ENCODE assay signal across 9 mouse cellular contexts in genomic region chr5:100322081-100322480, GRCm38 (mm10).
A peak's percentile ranks its signal among the peaks of the same experiment; 100 is the strongest.
DNase-seq lines count a peak whose midpoint lies in the region; ATAC-seq and TF ChIP-seq lines count a peak whose summit lies in the region.
"Had no signal": no experiment of that assay in that cellular context is flagged by ENCODE, and none has a peak within 500 bp of the region (broad histone marks: within the 10 kb centered on the region; RNA-seq: fewer than 3 reads in every experiment).

No protein-coding gene starts in this region.

- no peak for TF ChIP-seq POLR2A in cerebellum, adult 2 months (IDR thresholded peaks at IDR 0.05; ENCODE audit: borderline replicate concordance, insufficient read depth, low read length)

- H3K4me3 ChIP-seq in cerebellum, adult 2 months (replicated peaks; ENCODE audit: insufficient read depth, low read depth, low read length), result no peak overlapping the region
- no peak overlapping the region for H3K4me3 ChIP-seq in hindbrain, embryonic 11.5 days (ENCODE audit: low read depth, low read length)
- H3K4me3 ChIP-seq: myocyte had no signal

- no peak overlapping the region for H3K9ac ChIP-seq in hindbrain, embryonic 11.5 days (ENCODE audit: low read depth, low read length)

- ATAC-seq in frontal cortex, adult (ENCODE audit: low TSS enrichment), result peak; percentile 97
- ATAC-seq in hindbrain, embryonic 11.5 days (ENCODE audit: low FRiP score), result peak; percentile 59; the same call in 1 of the 2 replicates

- TF ChIP-seq CTCF in cerebellum, adult 2 months (IDR thresholded peaks at IDR 0.05; ENCODE audit: borderline replicate concordance, insufficient read depth, low read depth, low read length), result peak; percentile 98

- WGBS in cerebellum, adult 2 months, result 1% methylated on average over 11 of the region's 11 CpGs
- 2% methylated on average over 11 of the region's 11 CpGs for WGBS in hindbrain, embryonic 11.5 days

- no peaks in the 10 kb centered on the region; the same call in 1 of the 2 replicates for H3K4me1 ChIP-seq in cerebellum, adult 2 months (ENCODE audit: control insufficient read depth, insufficient read depth, low read length)
- H3K4me1 ChIP-seq in hindbrain, embryonic 11.5 days (replicated peaks; ENCODE audit: control insufficient read depth, insufficient read depth, low read length), result no peaks in the 10 kb centered on the region

- H3K9me3 ChIP-seq in hindbrain, embryonic 11.5 days (ENCODE audit: control insufficient read depth, low read length), result no peaks in the 10 kb centered on the region

- peak; percentile 49 for DNase-seq in MEL-GATA-1-ER (ENCODE audit: extremely low read depth, low read depth)
- peak; percentile 72 to 83 for DNase-seq in cerebellum, adult 2 months
- peak; percentile 91 for DNase-seq in hindbrain, embryonic 11.5 days (ENCODE audit: low spot score)
- DNase-seq in layer of hippocampus, adult 9-10 months (ENCODE audit: low spot score), result peak; percentile 56
- DNase-seq in lung, postnatal 10 days, result peak; percentile 74
- peak; percentile 71 for DNase-seq in retina, adult 2 months (ENCODE audit: low read depth, low spot score)
- peak; percentile 74 to 78 for DNase-seq in thymus, postnatal 36 days

- no peaks in the 10 kb centered on the region for H3K27me3 ChIP-seq in cerebellum, adult 2 months (ENCODE audit: control insufficient read depth, insufficient read depth, low read length)
- H3K27me3 ChIP-seq in hindbrain, embryonic 11.5 days (ENCODE audit: control insufficient read depth, insufficient read depth, low read length), result no peaks in the 10 kb centered on the region

- no peak overlapping the region for H3K4me2 ChIP-seq in hindbrain, embryonic 11.5 days (replicated peaks; ENCODE audit: low read depth, low read length)

- no peak overlapping the region for H3K27ac ChIP-seq in cerebellum, adult 2 months (ENCODE audit: insufficient read depth, low read length)
- no peak overlapping the region for H3K27ac ChIP-seq in hindbrain, embryonic 11.5 days (ENCODE audit: low read depth, low read length)

- H3K36me3 ChIP-seq in hindbrain, embryonic 11.5 days (ENCODE audit: control insufficient read depth, insufficient read depth, low read length), result no peaks in the 10 kb centered on the region
